Mouse (Mus musculus): ENCODE measurements at regions not wholly inside any gene's neighbourhood (a gene's known extent, or its start where the extent isn't known, plus 50 kb on each side); places are given as distances from the start of the nearest gene placed in this dataset.

- TF ChIP-seq CTCF (IDR thresholded peaks at IDR 0.05; ENCODE audit: low read depth) (no peak), EP300 (optimal IDR thresholded peaks at IDR 0.05) (no peak)
Measured at GRCm38 (mm10) chr19:15033396-15033795, 435.5 kb upstream of the Tle4 start.

All from stomach, postnatal 0 days (tissue).